Mouse (Mus musculus): Measurements from ENCODE around the gene Bcl6. TPM values are rescaled to one million over a fixed set of nuclear protein-coding genes. Genes with fewer than 3 reads are reported as not detected.

Bcl6 gene
- total RNA-seq (2023; ENCODE audit: inconsistent age) = 70.8 to 75.9 TPM (median 73.5 TPM) in 4 replicates

GRCm38 (mm10) chr16:23988466-23989208 is at the start of gene Bcl6, which contains the start of gene Gm37419:
TSS of gene Bcl6 (minus strand) at chr16:23988852.
TSS of gene Gm37419 (plus strand) at chr16:23988482.

GRCm38 (mm10) chr16:23932294-23932693 is 56.4 kb downstream of the Bcl6 start, which contains the start of gene Rtp2:
TSS of gene Rtp2 (minus strand) at chr16:23932394.

Other genes starting within 250 kb of the Bcl6 start
- not detected in 4 replicates for gene Sst, start 97.9 kb downstream of the Bcl6 start, total RNA-seq (2023; ENCODE audit: inconsistent age)
- gene Rtp2, start 56.5 kb downstream of the Bcl6 start, total RNA-seq (2023; ENCODE audit: inconsistent age) = not detected in 4 replicates
- not detected in 4 replicates for gene Gm37419, start 370 bp downstream of the Bcl6 start, total RNA-seq (2023; ENCODE audit: inconsistent age)

All from B cell, adult (primary cell).